Comparison of ENCODE assay signal across 24 mouse cellular contexts in the genomic region with DNA sequence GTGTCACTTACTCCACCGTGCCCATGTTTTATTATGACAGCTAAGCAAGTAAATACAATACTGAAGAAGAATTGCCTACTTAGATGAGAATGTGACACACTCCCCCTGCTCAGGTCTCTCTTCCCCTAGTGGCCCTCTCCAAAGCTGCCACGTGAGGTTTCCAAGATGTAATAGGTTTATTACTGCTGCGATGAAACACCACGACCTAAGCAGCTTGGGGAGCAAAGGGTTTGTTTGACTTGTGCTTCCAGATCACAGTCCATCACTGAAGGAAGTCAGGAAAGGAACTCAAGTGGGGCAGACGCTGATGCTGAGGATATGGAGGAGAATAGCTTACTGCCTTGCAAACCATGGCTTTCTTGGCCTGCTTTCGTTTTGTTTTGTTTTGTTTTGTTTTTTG.
DNase-seq lines count a peak whose midpoint lies in the region; ATAC-seq and TF ChIP-seq lines count a peak whose summit lies in the region.
"Had no signal": no experiment of that assay in that cellular context is flagged by ENCODE, and none has a peak within 500 bp of the region (broad histone marks: within the 10 kb centered on the region; RNA-seq: fewer than 3 reads in every experiment).

No protein-coding gene starts in this region.

- DNase-seq in midbrain, postnatal 0 days (ENCODE audit: low spot score), result no peak
- DNase-seq in yolk sac, embryonic 10.5 days (ENCODE audit: low spot score), result peak; percentile 58
- DNase-seq in kidney, adult 11 months, result no peak
- DNase-seq in heart, adult 2 months, result no peak
- DNase-seq: adrenal gland, adult 8-10 months; adrenal gland, postnatal 14 days; adrenal gland, postnatal 36 days; B cell, adult 2 months; cerebellum, adult 11-12 months; cerebellum, adult 2 months; cerebellum, adult 9-10 months; cerebellum, postnatal 10 days; cerebellum, postnatal 25 days had no signal

- H3K9me3 ChIP-seq in midbrain, postnatal 0 days (ENCODE audit: low read length), result no peaks in the 10 kb centered on the region
- no peaks in the 10 kb centered on the region for H3K9me3 ChIP-seq in midbrain, embryonic 16.5 days (replicated peaks; ENCODE audit: control insufficient read depth, low read length, poor library complexity, severe bottlenecking)
- no peaks in the 10 kb centered on the region for H3K9me3 ChIP-seq in intestine, embryonic 16.5 days (ENCODE audit: control insufficient read depth, low read length)
- H3K9me3 ChIP-seq: embryonic facial prominence, embryonic 10.5 days; embryonic facial prominence, embryonic 12.5 days; forebrain, embryonic 13.5 days; forebrain, embryonic 15.5 days had no signal

- no peak overlapping the region for H3K9ac ChIP-seq in midbrain, postnatal 0 days (replicated peaks; ENCODE audit: low read length, poor library complexity, severe bottlenecking)
- no peak overlapping the region for H3K9ac ChIP-seq in midbrain, embryonic 16.5 days (ENCODE audit: low read depth, low read length)
- H3K9ac ChIP-seq in intestine, embryonic 16.5 days (ENCODE audit: low read depth, low read length), result no peak overlapping the region
- H3K9ac ChIP-seq in heart, adult 2 months (ENCODE audit: low read depth, low read length), result no peak overlapping the region
- H3K9ac ChIP-seq: embryonic facial prominence, embryonic 12.5 days; forebrain, embryonic 13.5 days; forebrain, embryonic 15.5 days had no signal

- intact Hi-C loops in heart, adult 2 months (cut with DNase I), result loop anchor here (5.0 kb wide), 1 partner anchor 64 kb away; a partner anchor contains a TSS

- peak; percentile 3; the same call in 1 of the 2 replicates for TF ChIP-seq CTCF in midbrain, postnatal 0 days (IDR thresholded peaks at IDR 0.05)
- no peak for TF ChIP-seq CTCF in heart, adult 2 months (IDR thresholded peaks at IDR 0.05)

- no peak for ATAC-seq in midbrain, postnatal 0 days (ENCODE audit: low FRiP score)
- no peak for ATAC-seq in midbrain, embryonic 16.5 days
- ATAC-seq in intestine, embryonic 16.5 days, result peak; percentile 82
- ATAC-seq: activated CD4-positive, CD25-positive, alpha-beta regulatory T cell, adult 4 months; CD4-positive, CD25-positive, alpha-beta regulatory T cell, adult 4 months; forebrain, embryonic 13.5 days; forebrain, embryonic 15.5 days; Patski had no signal

- no peak for TF ChIP-seq EP300 in heart, adult 2 months (IDR thresholded peaks at IDR 0.05; ENCODE audit: insufficient read depth, low read depth, low read length)

- no peak overlapping the region for H3K27ac ChIP-seq in midbrain, postnatal 0 days (ENCODE audit: low read depth, low read length)
- H3K27ac ChIP-seq in midbrain, embryonic 16.5 days (ENCODE audit: low read length), result no peak overlapping the region
- no peak overlapping the region for H3K27ac ChIP-seq in intestine, embryonic 16.5 days (ENCODE audit: low read length)
- no peak overlapping the region for H3K27ac ChIP-seq in heart, adult 2 months
- H3K27ac ChIP-seq: embryonic facial prominence, embryonic 10.5 days; embryonic facial prominence, embryonic 12.5 days; forebrain, embryonic 13.5 days; forebrain, embryonic 15.5 days had no signal

- H3K4me2 ChIP-seq in midbrain, postnatal 0 days (ENCODE audit: low read depth, low read length, poor library complexity, severe bottlenecking), result no peak overlapping the region
- H3K4me2 ChIP-seq in midbrain, embryonic 16.5 days (ENCODE audit: low read length), result no peak overlapping the region
- no peak overlapping the region for H3K4me2 ChIP-seq in intestine, embryonic 16.5 days (ENCODE audit: low read depth, low read length)
- H3K4me2 ChIP-seq: embryonic facial prominence, embryonic 12.5 days; forebrain, embryonic 13.5 days; forebrain, embryonic 15.5 days had no signal

- no peaks in the 10 kb centered on the region for H3K4me1 ChIP-seq in midbrain, postnatal 0 days (ENCODE audit: insufficient read depth, low read length)
- H3K4me1 ChIP-seq in midbrain, embryonic 16.5 days (ENCODE audit: control insufficient read depth, insufficient read depth, low read length), result peaks cover 18% of the 10 kb centered on the region
- peaks cover 17% of the 10 kb centered on the region for H3K4me1 ChIP-seq in intestine, embryonic 16.5 days (ENCODE audit: control insufficient read depth, insufficient read depth, low read length)
- peaks cover 2% of the 10 kb centered on the region; the same call in 1 of the 2 replicates for H3K4me1 ChIP-seq in heart, adult 2 months (ENCODE audit: control insufficient read depth, insufficient read depth, low read length)

- H3K27me3 ChIP-seq in midbrain, postnatal 0 days (ENCODE audit: insufficient read depth, low read length), result no peaks in the 10 kb centered on the region
- H3K27me3 ChIP-seq in midbrain, embryonic 16.5 days (ENCODE audit: control insufficient read depth, insufficient read depth, low read depth, low read length), result no peaks in the 10 kb centered on the region
- H3K27me3 ChIP-seq in intestine, embryonic 16.5 days (replicated peaks; ENCODE audit: control insufficient read depth, insufficient read depth, low read length), result no peaks in the 10 kb centered on the region
- H3K27me3 ChIP-seq in heart, adult 2 months (ENCODE audit: control insufficient read depth, insufficient read depth, low read length), result no peaks in the 10 kb centered on the region
- H3K27me3 ChIP-seq: CH12.LX; embryonic facial prominence, embryonic 12.5 days; forebrain, embryonic 15.5 days; Patski had no signal

- no peak overlapping the region for H3K4me3 ChIP-seq in midbrain, postnatal 0 days (ENCODE audit: low read depth, low read length)
- no peak overlapping the region for H3K4me3 ChIP-seq in midbrain, embryonic 16.5 days (ENCODE audit: low read depth, low read length)
- no peak overlapping the region for H3K4me3 ChIP-seq in intestine, embryonic 16.5 days (ENCODE audit: low read length)
- H3K4me3 ChIP-seq in heart, adult 2 months, result no peak overlapping the region
- H3K4me3 ChIP-seq: embryonic facial prominence, embryonic 10.5 days; embryonic facial prominence, embryonic 12.5 days; forebrain, embryonic 13.5 days; forebrain, embryonic 15.5 days had no signal

- WGBS in midbrain, postnatal 0 days, result 81% methylated on average over 6 of the region's 6 CpGs
- 76% methylated on average over 6 of the region's 6 CpGs for WGBS in midbrain, embryonic 16.5 days
- WGBS in intestine, embryonic 16.5 days, result 30% methylated on average over 6 of the region's 6 CpGs
- 87% methylated on average over 6 of the region's 6 CpGs for WGBS in heart, adult 2 months

- H3K36me3 ChIP-seq in midbrain, postnatal 0 days (ENCODE audit: insufficient read depth, low read length), result no peaks in the 10 kb centered on the region
- H3K36me3 ChIP-seq in midbrain, embryonic 16.5 days (ENCODE audit: control insufficient read depth, insufficient read depth, low read length), result no peaks in the 10 kb centered on the region
- H3K36me3 ChIP-seq in intestine, embryonic 16.5 days (ENCODE audit: control insufficient read depth, insufficient read depth, low read length), result no peaks in the 10 kb centered on the region
- no peaks in the 10 kb centered on the region for H3K36me3 ChIP-seq in heart, adult 2 months (ENCODE audit: control insufficient read depth, insufficient read depth, low read length)
- H3K36me3 ChIP-seq: embryonic facial prominence, embryonic 10.5 days; embryonic facial prominence, embryonic 12.5 days; forebrain, embryonic 15.5 days; G1E had no signal

- TF ChIP-seq POLR2A in heart, adult 2 months (IDR thresholded peaks at IDR 0.05; ENCODE audit: insufficient read depth, low read depth, low read length), result no peak

- H3K79me2 ChIP-seq in heart, adult 2 months (replicated peaks; ENCODE audit: control insufficient read depth, insufficient read depth, low read length), result no peaks in the 10 kb centered on the region; the same call in 1 of the 2 replicates
